Mouse (Mus musculus) urinary bladder, postnatal 4 days (tissue): ENCODE results near the gene Cggbp1.
A peak's percentile ranks its signal among the peaks of the same experiment; 100 is the strongest.
"Not testable (repeated sequence)": the region's sequence is repeated elsewhere in the genome, so short reads cannot be mapped to it uniquely, and the experiment has no call there.

Source experiments
- DNase-seq, 2 experiments: peaks; one replicate each; pipeline ENCODE4 v3.0.0; 2021 to 2022; ENCODE audit warnings: low spot score in 2 of 2

The Cggbp1 gene

DNA sequence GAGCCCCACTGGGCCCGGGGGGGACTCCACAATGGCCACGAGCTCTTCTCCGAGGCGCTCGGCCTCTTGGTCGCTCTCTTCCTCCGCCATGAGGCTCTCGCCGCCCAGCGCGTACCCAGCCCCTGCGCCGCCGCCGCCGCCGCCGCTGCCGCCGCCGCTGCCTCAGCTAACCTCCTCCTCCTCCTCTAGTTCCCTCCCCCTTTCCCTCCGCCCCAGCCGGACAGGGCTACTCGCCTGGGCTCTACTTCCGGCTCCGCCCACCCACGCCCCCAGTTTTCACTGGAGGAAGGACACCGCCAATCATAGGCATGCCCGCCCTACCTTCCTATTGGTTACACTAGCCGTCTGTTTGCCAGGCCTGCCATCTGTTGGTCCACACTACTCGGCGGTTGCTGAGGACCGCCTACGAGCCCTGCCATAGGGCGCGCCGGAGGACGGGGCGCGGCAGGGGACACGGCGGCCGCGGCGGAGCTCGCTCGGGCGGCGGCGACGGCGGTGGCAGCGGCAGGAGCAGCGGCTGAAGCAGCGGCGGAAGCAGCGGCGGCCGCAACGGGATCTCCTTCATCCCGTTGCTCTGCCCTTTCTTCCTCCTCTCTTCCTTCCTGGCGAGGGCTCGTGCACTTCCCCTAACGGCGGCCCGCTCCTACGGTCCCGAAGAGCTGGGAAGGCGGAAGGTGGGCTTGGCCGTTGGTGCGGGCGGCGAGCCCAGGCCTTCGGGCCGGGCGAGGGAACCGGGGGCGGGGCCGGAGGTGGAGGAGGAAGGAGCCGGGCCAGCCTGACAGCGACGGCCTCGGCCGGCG lies at the start of gene Cggbp1, which contains the start of gene Zfp654:
TSS of gene Cggbp1 (plus strand) at position 434 of the 800 bp plus-strand sequence.
TSS of gene Zfp654 (minus strand) at position 90 of the 800 bp plus-strand sequence.
- DNase-seq, result peak; percentile 100

DNA sequence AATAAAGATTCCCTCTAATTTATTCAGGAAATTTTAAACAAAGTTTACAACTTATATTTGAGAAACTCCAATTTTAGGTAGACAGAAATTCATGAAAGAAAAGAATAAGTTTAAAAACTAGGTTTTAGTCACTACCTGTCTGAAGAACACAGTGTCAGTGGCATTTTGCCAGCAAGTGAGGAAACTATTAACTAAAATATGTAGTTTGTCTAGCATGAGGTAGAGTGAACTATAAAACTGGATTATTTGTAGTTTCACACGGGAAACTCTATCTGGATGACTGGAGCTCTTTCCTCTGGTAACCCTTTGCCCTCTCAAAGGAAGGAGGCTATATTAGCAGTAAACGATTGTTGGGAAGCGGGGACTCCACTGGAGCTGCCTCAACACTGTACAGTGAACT lies 48.8 kb upstream of the Cggbp1 start:
- DNase-seq, result no peak

DNA sequence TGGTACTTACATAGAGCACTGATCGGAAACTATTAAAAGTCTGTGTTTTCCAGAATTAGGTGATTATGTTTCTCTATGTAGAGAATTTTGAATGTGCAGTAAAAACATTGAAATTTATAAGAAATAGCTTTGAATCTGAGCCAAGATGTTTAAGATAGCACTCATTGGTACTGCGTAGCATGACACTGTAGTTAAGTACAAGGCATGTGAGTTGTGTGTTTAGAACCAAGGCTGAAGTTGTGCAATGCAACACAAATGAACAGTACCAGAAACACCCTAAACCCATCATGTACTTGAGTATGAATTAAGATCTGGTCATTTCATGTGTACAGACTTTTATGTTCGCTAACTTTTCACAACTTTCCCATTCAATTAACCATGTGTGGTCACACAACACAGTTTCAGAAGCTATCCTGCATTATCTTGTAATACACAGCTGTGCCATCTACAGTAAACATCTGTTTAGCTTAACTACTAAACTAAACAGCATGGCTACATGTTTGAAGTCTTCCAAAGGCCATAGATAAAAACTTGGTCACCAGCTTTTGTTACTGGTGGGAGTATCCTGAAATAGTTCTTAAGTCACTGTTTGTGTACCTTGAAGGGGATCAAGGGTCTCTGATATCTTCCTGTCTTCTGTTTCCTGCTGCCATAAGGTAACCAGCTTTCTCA lies 34.6 kb upstream of the Cggbp1 start:
- no peak for DNase-seq

GRCm38 (mm10) chr16:64823890-64824289 lies 27.9 kb upstream of the Cggbp1 start:
- DNase-seq, result no peak

DNA sequence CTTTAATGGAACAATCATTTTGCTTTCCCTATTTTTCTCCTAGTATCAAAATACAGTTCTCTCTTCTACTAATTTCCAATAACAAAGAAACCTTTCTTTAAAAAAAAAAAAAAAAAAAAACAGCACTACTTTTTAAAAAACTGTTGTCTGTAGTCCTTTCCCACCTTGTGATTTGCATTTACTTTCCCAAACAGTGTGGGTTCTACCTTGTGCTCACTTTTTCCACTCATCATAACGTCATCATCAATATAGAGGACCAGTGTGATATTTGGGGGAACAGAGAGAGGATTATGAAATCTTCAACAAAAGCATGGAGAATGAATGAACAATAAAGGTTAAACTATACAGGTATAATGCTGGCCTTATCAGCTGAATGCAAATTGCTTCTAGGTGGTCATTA lies 27.3 kb upstream of the Cggbp1 start:
- DNase-seq, result no peak

- DNase-seq, result no peak
These were observed 21.5 kb upstream of the Cggbp1 start for GRCm38 (mm10) chr16:64830291-64830690.

DNA sequence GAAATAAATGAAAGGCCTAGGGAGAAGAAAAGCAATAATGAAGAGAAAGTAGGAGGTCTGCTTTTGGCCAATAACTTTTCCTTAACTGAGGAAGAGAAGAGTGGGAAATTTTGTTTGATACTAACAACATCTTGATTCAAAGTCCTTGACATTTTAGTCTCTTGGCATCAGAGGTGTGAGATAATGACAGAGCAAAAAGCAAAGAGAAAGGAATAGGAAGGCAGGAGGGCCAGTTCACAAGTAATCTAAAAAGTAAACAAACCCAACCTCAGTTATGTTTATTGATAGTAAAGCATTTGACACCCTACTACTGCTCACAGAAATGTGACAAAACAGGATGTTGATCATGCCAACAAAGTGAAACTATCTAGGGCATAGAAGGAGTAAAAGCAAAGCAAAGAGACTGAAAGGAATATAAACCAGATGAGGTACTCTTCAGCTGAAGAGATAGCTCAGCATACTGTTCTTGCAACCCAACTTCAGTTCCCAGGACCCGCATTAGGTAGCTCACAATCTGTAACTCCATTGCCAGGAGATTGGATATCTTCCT lies 15.7 kb upstream of the Cggbp1 start:
- no peak for DNase-seq

DNA sequence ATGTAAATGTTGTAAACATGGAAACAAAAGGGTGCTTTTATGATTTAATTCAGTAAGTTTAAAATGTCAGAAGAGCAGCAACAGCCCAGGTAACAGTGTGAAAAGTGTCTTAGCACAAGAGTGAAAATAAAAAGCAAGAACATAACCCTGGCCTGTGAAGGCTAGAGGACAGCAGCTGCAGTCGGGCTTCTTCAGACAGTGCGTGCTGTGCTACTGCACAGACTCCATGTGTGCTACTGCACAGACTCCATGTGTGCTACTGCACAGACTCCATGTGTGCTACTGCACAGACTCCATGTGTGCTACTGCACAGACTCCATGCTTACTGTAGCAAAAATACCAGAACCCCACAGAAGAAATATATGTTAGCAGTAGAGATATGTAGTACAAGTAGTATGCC lies 15.1 kb upstream of the Cggbp1 start:
- DNase-seq, result no peak

GRCm38 (mm10) chr16:64841481-64842373 lies 10.1 kb upstream of the Cggbp1 start:
- no peak for DNase-seq

DNA sequence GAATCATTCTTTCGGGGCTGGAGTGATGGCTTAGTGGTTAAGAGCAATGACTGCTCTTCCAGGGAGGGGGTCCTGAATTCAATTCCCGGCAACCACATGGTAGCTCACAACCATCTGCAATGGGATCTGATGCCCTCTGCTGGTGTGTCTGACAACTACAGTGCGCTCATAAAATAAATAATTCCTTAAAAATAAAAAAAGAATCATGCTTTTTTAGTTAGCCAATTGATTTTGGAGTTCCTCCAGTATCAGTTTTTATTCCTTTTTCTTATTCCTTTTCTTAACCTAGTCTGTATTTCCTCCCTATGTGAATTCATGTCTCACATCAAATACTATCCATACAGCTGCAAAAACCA lies 9.4 kb upstream of the Cggbp1 start:
- no peak for DNase-seq

- no peak for DNase-seq
These were observed 5.8 kb upstream of the Cggbp1 start for GRCm38 (mm10) chr16:64845947-64846346.

DNA sequence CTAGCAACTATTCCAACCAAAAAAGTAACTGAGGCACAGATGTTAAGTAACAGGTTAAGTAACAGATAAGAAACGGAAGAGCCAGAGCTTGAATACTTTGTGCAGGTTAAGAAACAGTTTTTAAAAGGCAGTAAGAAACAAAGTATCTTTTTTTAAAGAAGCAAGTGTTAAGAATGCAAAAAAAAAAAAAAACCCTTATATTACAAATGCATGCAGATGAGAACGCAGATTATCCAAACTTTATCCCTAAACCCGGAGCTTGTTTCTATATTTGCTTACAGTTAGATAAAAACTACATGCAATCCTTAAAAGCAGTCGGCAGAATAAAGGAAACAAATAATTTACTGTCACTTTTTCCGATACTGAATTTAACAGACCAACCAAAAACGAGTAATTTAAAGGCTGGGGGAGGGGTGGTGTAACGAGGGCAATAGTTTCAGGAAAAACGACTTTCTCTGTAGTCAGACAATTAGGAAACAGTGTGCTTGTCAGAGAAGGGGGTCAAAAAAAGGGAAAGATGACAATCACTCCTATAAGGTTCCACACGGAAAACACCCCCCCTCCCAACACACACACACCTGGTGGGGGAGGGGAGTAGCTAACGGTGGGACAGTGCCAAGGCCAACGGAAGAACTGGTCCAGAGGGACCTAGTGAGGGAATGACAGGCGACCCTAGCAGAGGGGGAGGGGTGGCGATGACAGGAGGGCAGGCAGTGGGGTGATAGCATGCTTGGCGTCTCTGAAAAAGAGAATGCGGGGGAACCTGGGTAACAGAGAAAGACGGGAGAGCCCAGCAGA lies 1.3 kb upstream of the Cggbp1 start:
- peak in 1 of 2 experiments; percentile 18 for DNase-seq

GRCm38 (mm10) chr16:64851085-64851562 lies 672 bp upstream of the Cggbp1 start:
- DNase-seq, result peak in 1 of 2 experiments; percentile 60

GRCm38 (mm10) chr16:64852441-64852871 lies 660 bp downstream of the Cggbp1 start:
- DNase-seq, result peak; percentile 41 to 60

GRCm38 (mm10) chr16:64852891-64853290 lies 1.1 kb downstream of the Cggbp1 start:
- no peak for DNase-seq

DNA sequence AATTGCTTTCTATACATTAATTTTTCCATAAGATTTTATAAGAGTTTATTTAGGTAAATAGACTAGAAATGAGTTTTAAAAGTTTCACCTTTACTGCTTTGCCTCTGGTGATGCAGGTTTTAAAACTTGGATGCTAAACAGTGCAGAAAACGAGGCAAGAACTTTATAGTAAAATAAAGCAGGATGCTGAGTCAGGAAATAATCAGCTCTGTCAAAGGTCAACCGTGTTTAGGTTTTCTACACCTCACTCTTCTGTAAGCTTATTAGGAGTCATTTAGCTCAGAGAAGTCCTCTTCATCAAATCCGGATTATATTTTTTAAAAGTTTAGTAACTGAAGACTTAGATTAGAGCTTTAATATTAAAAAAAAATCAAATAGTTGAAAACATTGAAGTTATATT lies 5.2 kb downstream of the Cggbp1 start:
- no peak for DNase-seq

DNA sequence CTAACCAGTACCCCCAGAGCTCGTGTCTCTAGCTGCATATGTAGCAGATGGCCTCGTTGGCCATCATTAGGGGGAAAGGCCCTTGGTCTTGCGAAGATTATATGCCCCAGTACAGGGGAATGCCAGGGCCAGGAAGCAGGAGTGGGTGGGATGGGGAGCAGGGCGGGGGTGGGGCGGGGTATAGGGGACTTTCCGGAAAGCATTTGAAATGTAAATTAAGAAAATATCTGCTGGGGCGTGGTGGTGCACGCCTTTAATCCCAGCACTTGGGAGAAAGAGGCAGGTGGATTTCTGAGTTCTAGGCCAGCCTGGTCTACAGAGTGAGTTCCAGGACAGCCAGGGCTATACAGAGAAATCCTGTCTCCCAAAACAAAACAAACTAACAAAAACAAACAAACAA lies 14.0 kb downstream of the Cggbp1 start:
- not testable (repeated sequence) for DNase-seq

GRCm38 (mm10) chr16:64868613-64869012 lies 16.8 kb downstream of the Cggbp1 start:
- no peak for DNase-seq

DNA sequence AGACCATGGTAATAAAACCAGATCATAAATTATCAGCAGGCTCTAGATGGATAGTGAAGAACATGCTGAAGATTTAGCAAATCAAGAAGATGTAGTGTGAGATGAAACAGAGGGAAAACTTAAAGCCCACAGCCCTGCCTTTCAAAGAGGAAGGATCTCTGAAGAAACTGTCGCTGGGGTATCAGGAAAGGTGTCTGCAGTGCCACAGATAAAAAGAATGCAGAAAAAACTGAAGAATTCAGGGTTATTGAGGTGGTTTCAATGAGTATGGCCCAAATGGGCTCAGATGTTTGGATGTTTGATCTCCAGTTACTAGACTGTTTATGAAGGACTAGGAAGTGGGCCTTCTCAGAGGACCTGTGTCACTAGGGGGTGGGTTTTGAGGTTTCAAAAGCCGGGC lies 17.8 kb downstream of the Cggbp1 start:
- DNase-seq, result no peak

DNA sequence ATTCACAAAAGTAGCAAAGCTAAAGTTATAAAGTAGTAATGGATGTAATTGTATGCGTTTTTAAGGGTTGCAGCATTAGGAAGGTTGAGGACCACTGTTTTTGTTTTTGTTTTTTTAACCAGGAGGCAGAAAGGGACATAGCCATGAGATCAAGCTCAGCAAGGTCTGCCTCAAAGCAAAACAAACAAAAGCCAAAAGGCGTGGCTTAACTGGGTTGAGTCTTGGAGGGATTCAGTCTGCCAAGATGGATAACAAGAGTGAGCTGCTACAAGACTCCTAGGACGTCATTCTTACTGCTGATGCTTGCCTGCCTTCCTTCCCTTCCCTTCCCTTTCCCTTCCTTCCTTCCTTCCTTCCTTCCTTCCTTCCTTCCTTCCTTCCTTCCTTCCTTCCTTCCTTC lies 20.5 kb downstream of the Cggbp1 start:
- DNase-seq, result no peak

DNA sequence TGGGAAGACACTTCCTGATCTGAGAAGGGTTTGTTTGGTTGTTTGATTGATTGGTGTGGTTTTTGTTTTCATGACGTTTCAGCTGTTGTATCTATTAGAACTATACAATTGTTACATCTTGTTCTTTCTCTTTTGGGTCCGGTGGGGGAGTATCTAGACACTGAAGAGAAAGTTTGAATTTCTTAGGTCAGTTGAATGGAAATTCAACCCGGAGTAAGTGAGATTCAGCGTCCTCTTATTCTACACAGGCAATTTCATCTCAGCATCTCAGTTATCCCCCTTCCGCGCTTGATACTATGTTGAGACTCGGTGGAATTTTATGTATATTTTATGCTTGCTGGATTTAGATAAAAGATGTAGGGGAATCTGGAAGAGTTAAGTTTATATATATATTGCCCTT lies 21.0 kb downstream of the Cggbp1 start:
- no peak for DNase-seq
